Mouse (Mus musculus): ENCODE results near the gene Eif1b.

DNA sequence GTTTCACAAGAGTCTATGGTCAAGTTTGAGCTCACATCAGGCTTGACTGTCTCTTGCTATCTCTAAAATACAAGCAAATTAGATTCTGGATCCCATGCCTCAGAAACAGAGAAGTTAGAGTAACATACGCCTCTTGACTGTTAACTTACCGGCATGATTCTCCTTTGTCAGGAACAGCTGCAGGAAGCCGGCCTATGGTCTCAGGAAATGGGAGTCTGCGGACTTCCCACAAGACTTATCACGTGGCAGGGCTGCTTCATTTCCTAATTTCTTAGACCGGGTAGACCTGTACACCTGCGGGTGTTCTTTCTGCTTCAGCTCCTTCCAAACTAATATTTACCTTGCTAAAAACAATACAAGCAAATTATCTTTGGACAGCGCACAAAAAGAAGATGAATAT, 24.7 kb downstream of the Eif1b start:
- no peak for TF ChIP-seq CTCF (IDR thresholded peaks at IDR 0.05; ENCODE audit: insufficient read depth, low read length)
- TF ChIP-seq POLR2A (IDR thresholded peaks at IDR 0.05; ENCODE audit: borderline replicate concordance, extremely low read depth, low read depth, low read length): no peak
